Mouse (Mus musculus) naive thymus-derived CD4-positive, alpha-beta T cell, adult 2 months (primary cell): ENCODE data around the gene Wdr35.
A peak's percentile ranks its signal among the peaks of the same experiment; 100 is the strongest.

Experiments used
- DNase-seq: peaks from one replicate; pipeline ENCODE4 v3.0.0-alpha.2; 2011; ENCODE audit warnings: low read depth

Gene Wdr35

DNA sequence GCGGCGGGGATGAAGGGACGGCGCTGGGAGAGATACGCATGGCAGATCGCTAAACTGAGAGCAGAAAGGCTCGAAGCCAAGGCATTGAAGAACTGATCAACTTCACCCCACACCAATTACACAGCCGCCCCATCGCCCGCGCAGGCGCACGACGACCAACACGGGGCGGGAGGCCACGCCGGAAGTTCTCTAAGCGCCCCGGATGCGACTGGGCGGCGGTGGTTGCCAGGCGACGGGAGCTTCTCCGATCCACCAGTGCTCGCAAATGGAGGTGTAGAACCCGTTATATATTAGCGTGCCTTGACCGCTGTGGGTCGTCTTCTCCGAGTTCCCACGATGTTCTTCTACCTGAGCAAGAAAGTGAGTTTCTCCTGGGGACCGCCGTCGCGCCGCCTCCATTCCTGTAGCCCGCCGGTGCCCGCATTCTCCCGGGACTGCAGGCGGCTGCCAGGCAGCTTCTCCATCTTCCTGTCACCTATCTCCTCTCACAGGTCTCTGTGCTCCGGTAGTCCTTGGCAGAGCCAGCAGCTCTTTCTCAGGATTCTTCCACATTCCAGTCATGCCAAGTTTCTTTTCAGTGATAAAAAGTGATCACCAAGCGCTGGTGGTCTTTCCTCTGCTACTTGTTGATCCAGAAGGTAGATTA, at the start of gene Wdr35:
Gene Wdr35 (plus strand): TSS at position 73 of the 646 bp plus-strand sequence.
- peak; percentile 92 for DNase-seq

GRCm38 (mm10) chr12:8927652-8928051, 46.0 kb upstream of the Wdr35 start:
- DNase-seq, result no peak

- no peak for DNase-seq
Measured at GRCm38 (mm10) chr12:8928766-8929165, 44.9 kb upstream of the Wdr35 start.

GRCm38 (mm10) chr12:8931083-8931482, 42.6 kb upstream of the Wdr35 start:
- DNase-seq, result no peak

DNA sequence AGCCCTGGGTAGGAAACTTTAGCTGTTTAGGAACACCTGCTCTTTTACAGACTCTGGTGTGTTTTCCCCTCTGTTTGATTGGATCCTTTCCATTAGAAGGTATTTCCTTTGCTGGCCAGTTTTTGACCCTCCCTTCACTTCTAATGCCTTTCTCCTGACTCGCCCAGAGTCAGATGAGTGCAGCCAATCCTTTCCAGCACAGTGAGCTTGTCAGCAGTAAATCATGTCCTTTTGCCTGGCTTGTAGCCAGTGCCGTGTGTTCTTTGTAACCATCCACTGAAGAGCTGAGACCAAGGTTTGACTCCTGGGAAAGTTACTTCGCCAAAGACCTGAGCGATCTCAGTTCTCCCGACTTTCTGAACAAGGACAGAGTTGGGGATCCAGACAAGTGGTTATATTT, 38.3 kb upstream of the Wdr35 start:
- DNase-seq, result no peak

GRCm38 (mm10) chr12:8936210-8936609, 37.5 kb upstream of the Wdr35 start:
- peak; percentile 37 for DNase-seq

- no peak for DNase-seq
Measured at GRCm38 (mm10) chr12:8939490-8939889, 34.2 kb upstream of the Wdr35 start.

DNA sequence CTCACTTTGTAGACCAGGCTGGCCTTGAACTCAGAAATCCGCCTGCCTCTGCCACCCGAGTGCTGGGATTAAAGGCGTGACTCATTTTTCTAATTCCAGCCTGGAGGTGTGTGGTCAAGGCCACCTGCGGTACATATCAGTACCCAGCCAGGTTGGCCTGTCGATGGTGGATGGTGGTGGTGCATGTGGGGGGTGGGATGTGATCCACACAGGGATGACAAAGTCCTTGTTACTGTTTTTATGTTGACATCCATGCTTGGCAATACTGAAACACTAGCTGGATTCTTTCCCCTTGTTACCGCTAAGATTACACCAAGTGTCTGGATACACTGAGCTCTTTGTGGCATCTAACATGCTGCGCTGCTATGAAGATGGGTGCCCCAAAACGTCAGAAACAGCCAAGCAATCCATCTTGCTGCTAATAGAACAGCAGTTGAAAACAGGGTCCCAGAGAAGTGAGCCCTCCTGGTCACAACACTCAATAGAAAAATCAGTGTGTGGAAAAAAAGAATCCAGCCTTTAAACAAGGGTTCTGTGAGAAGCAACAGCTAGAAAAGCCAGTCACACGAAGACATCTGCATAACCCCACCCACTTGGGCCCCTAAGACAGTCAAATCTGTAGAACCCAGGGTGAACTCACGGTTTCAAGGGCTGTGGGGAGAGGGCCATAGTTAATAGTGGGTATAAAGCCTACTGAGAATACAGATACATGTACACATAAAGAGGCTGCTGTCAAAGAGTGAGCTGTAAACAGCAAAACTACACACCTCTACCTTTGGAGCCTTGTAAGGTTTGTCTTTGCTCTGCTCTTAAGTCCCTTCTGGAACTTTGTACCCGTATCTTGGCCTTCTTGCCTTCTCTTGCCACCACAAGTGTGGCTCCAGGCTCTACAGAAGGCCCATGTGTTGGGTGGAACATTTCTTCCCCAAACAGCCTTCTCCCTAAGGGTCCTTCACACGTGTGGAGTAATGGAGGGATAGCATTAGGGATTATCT, 33.4 kb upstream of the Wdr35 start:
- no peak for DNase-seq

DNA sequence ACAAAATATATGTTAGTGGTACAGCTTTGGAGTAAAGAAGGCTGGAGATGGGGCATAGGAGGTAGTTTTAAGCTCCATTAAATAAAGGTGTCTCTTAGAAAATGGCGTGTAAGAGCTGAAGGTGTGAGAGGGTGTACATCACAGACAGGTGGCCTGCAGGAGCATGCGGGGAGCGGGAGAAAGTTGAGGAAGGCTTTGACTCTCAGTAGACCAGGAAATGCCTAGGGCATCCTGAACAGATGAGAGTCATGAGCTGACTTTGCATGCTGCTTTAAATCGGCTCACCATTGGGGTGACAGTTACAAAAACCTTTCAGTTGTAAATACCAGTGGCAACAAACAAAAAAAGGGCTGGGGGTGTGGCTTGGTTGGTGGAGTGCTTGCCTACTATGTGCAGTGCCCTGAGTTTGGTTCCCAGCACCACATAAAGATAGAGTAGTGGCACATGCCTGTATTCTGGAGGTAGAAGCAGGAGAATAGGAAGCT, 32.5 kb upstream of the Wdr35 start:
- no peak for DNase-seq

DNA sequence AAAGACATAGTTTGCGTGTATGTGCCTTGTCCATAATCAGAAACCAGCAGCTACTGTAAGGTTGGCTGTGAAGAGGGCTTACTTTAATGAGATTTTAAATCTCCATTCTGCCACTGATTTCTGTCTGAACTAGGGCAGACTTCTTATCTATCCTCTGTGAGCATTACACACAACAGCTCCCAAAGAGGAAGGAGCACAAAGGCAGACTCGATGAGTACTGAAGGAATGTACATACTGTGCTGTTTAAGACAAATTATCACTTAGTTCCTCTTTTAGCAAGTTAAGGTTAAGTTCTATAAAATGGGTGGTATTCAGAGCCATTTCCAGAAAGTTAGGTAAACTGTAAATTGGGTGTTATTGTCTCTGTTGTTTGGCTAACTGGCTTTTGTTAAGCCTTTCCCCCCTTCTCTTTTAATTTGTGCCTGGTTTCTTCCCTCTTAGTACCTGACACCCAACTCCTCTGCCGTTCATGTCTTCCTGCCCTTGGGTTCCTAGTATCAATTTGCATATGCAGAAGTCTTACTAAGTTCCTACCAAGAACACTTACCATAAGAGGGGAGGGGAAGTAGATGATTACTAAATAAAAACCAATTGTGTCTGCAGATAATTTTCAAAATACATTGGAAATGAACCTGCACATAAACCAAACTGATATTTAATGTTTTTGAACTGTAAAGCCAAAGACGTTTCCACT, 31.8 kb upstream of the Wdr35 start:
- DNase-seq, result no peak

DNA sequence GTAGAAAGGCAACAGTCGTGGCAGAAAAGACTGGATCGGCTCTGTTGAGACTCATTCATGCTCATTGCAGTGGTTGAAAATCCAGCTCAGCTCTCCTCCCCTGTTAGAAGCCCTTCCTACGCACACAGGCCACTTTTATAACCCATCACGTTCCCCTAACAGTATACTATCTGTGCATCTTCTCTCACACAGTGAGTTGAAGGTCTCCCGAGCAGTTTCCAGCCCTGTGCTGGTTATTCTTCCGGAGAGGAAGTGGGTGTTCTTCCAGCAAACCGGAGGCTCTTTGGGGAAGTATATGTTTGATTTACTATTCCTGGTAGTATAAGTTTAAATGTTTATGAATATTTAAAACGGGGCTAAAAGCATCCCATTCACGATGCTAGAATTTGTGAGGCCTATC, 26.5 kb upstream of the Wdr35 start:
- no peak for DNase-seq

GRCm38 (mm10) chr12:8947714-8948464, 25.8 kb upstream of the Wdr35 start, which contains the start of gene Matn3:
Gene Matn3, plus strand, starts transcription at chr12:8947929.
- DNase-seq, result peak; percentile 16

GRCm38 (mm10) chr12:8953136-8953535, 20.6 kb upstream of the Wdr35 start:
- DNase-seq, result no peak

GRCm38 (mm10) chr12:8954161-8954561, 19.5 kb upstream of the Wdr35 start:
- DNase-seq, result no peak

DNA sequence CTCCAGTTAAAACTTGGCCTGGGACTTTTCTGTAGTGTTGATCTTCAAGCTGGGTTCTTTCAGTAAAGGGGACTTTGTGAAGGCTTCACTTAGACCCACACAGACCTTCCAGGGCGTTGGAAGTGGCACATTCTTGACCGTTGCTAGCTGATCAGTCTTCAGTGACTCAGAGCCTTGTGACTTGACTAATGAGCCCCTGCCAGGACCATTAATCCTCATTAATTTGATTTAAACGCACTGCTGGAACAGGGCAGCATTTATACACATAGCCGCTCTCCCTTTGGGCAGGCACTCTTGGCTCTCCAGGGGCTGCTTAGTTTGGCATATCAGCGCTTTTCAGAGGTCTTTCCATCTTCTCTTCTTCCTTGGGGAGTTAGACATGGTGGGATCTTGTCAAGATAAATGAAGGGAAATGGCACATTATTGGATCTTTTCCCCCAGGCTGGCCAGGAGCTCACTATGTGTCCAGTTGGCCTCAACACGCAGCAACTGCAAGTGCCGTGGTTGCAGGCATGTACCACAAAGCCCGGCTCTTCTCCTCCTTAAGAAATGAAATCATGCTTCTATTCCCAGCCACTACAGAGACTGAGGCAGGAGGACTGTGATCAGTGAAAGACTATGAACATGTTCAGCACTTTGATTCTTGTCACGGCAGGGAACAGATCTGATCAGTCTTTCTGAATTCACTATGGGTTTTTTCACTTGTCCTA, 11.9 kb upstream of the Wdr35 start:
- DNase-seq, result no peak

- no peak for DNase-seq
Measured at GRCm38 (mm10) chr12:8969828-8970227, 3.9 kb upstream of the Wdr35 start.

DNA sequence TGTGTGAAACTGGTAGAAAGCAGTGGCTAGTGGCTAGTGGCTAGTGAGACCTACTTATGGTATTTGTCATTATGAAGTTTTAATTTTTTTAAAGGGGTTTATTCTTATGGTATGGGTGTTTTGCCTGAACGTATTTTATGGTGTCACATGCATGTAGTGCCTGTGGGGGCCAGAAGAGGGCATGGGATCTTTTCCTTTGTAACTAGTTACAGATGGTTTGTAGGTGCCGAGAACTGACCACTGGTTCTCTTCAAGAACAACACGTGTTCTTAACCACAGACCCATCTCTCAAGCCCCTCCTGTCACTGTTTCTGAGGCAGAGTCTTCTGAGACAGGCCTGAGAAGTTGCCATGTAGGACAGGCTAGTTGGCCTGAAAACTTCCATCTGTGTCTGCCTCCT, 1.4 kb downstream of the Wdr35 start:
- DNase-seq, result peak; percentile 13

GRCm38 (mm10) chr12:8993231-8993630, 19.5 kb downstream of the Wdr35 start:
- no peak for DNase-seq

DNA sequence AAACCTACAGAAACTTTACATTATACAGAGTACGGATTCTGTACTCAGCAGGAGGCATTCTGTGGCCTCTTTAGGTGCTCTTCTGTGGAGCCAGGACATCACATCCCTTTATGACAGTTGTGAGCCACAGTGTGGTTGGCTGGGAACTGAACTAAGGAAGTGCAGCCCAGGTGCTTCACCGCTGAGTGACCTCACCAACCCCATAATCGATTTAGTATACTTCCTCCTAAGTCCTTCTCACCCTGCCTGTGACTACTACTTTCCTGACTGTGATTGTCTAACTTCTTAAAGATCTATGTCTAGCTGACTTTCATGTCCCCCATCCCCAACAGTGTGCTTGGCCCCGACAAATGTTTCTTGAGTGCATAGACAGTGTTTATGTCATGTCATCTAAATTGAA, 24.6 kb downstream of the Wdr35 start:
- DNase-seq, result peak; percentile 3

GRCm38 (mm10) chr12:9002038-9002648, 28.5 kb downstream of the Wdr35 start:
- DNase-seq, result peak; percentile 86

- no peak for DNase-seq
Measured at GRCm38 (mm10) chr12:9007146-9007545, 33.5 kb downstream of the Wdr35 start.
